ENCODE assay signal across 16 mouse cellular contexts in the genomic region with DNA sequence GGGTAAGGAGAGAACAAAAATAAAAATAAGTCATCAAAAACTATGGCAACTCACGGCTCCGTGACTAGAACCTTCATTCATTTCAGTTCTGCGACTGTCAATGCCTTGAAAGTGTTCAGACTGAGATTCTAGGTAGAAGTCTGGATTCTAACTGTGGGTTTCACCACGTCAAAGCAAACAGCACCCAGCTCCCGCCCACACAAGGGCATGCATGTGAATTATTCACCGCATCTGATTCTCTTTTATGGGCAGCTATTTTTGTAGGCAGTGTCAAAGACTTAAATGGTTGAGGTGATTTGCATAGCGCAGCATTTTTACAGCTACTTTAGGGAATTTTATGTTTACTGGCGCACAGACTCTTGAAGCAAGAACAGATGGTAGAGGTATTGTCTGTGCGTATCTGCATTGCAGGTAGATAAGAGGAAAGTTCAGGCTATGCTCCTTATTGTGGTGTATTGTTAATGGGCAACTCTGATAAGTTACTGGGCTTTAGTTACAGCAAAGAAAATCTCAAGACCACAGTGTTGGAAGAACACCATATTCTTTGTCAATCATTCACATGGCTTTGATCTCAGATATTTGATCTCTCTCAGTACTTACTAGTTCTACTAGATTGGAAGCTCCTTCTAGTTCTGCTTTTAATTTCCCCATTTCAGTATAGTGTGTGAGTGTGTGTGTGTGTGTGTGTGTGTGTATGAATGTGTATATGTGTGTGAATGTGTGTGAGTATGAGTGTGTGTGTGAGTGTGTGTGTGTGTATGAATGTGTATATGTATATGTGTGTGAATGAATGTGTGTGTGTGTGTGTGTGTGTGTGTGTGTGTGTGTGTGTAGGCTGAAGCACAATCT. TPM values are rescaled to one million over a fixed set of nuclear protein-coding genes. Genes with fewer than 3 reads are reported as not detected.
DNase-seq lines count a peak whose midpoint lies in the region; ATAC-seq lines count a peak whose summit lies in the region.
"Had no signal": no experiment of that assay in that cellular context is flagged by ENCODE, and none has a peak within 500 bp of the region (broad histone marks: within the 10 kb centered on the region; RNA-seq: fewer than 3 reads in every experiment).

Gene Gm33543, minus strand, starts transcription at position 142 of the 849 bp plus-strand sequence.

- H3K27me3 ChIP-seq in kidney, embryonic 14.5 days (ENCODE audit: control insufficient read depth, insufficient read depth, low read length), result no peaks in the 10 kb centered on the region
- H3K27me3 ChIP-seq: neural tube, embryonic 15.5 days had no signal

- no peak within 1 kb of the TSS for H3K4me2 ChIP-seq in kidney, embryonic 14.5 days (replicated peaks; ENCODE audit: low read depth, low read length)
- H3K4me2 ChIP-seq: neural tube, embryonic 15.5 days had no signal

- no peak within 1 kb of the TSS for H3K4me3 ChIP-seq in kidney, embryonic 14.5 days (ENCODE audit: low read length)
- H3K4me3 ChIP-seq: neural tube, embryonic 15.5 days had no signal

- no peak within 1 kb of the TSS for H3K9ac ChIP-seq in kidney, embryonic 14.5 days (ENCODE audit: low read depth, low read length)
- H3K9ac ChIP-seq: neural tube, embryonic 15.5 days had no signal

- no peaks in the 10 kb centered on the region for H3K9me3 ChIP-seq in kidney, embryonic 14.5 days (ENCODE audit: control insufficient read depth, low read length)
- H3K9me3 ChIP-seq: neural tube, embryonic 15.5 days had no signal

- ATAC-seq in kidney, embryonic 14.5 days (ENCODE audit: low FRiP score, low TSS enrichment), result no peak

- no peak within 1 kb of the TSS for H3K27ac ChIP-seq in kidney, embryonic 14.5 days (ENCODE audit: low read depth, low read length)
- H3K27ac ChIP-seq: macrophage; neural tube, embryonic 15.5 days had no signal

- intact Hi-C loops in left cerebral cortex, postnatal 4 days (cut with DNase I), result no loop called here

- 66% methylated on average over 9 of the region's 9 CpGs for WGBS in kidney, embryonic 14.5 days

- no peaks in the 10 kb centered on the region for H3K4me1 ChIP-seq in kidney, embryonic 14.5 days (ENCODE audit: control insufficient read depth, insufficient read depth, low read length)
- H3K4me1 ChIP-seq: neural tube, embryonic 15.5 days had no signal

- H3K36me3 ChIP-seq in kidney, embryonic 14.5 days (ENCODE audit: control insufficient read depth, insufficient read depth, low read length), result no peaks in the 10 kb centered on the region
- H3K36me3 ChIP-seq: neural tube, embryonic 15.5 days had no signal

- peak; percentile 78 for DNase-seq in kidney, adult 11 months
- DNase-seq in CD4-positive, CD25-positive, alpha-beta regulatory T cell, adult 2 months (ENCODE audit: low read depth, low spot score), result peak; percentile 70
- peak; percentile 54 for DNase-seq in kidney, adult 18-20 months
- peak; percentile 36 to 62 for DNase-seq in kidney, postnatal 36 days
- no peak for DNase-seq in frontal cortex, postnatal 14 days (ENCODE audit: low spot score in 2 of 2)
- no peak for DNase-seq in left cerebral cortex, postnatal 4 days
- DNase-seq in cerebellum, postnatal 10 days, result no peak
- DNase-seq: cerebellum, adult 11-12 months; heart, postnatal 14 days; layer of hippocampus, adult 9-11 months; right cerebral cortex, postnatal 25 days had no signal

RNA-seq across cellular contexts. Expression of gene Gm33543, which starts in this region (rescaled TPM):
- polyA plus RNA-seq in kidney, embryonic 14.5 days (2014; fragmentation: Nextera tagmentation; extraction: Ambion mirVana), result not detected in 2 replicates
- total RNA-seq in left cerebral cortex, postnatal 4 days (2021), result not detected
- polyA plus RNA-seq: embryonic facial prominence, embryonic 14.5 days; forebrain, embryonic 11.5 days; macrophage; neural tube, embryonic 15.5 days had no signal

Comparison
In these comparisons a context has a peak if more than half of its experiments do, and no peak if none do; other contexts are left out.
1. DNase-seq: peak in kidney, adult 11 months (single experiment), CD4-positive, CD25-positive, alpha-beta regulatory T cell, adult 2 months (single experiment), kidney, adult 18-20 months (single experiment) and kidney, postnatal 36 days (2 of 2); none in frontal cortex, postnatal 14 days (0 of 2), left cerebral cortex, postnatal 4 days (single experiment) and cerebellum, postnatal 10 days (0 of 2).